Mouse (Mus musculus) myocyte (in vitro differentiated cells): ENCODE measurements around the gene Degs1.

Experiments used
- CEBPB ChIP-seq: IDR thresholded peaks from 2 replicates; pipeline ENCODE4 v1.6.1; 2011; ENCODE audit warnings: mild to moderate bottlenecking, moderate library complexity; ENCODE audit not compliant: poor library complexity, insufficient read depth, severe bottlenecking
- POLR2A ChIP-seq: IDR thresholded peaks from one replicate; pipeline ENCODE4 v1.6.1; 2011; ENCODE audit warnings: low read depth, mild to moderate bottlenecking, control low read depth, moderate library complexity; ENCODE audit not compliant: insufficient read length
- USF1 ChIP-seq: IDR thresholded peaks from one replicate; pipeline ENCODE4 v1.6.1; 2011; ENCODE audit warnings: low read depth, mild to moderate bottlenecking, control low read depth, moderate library complexity

DNA sequence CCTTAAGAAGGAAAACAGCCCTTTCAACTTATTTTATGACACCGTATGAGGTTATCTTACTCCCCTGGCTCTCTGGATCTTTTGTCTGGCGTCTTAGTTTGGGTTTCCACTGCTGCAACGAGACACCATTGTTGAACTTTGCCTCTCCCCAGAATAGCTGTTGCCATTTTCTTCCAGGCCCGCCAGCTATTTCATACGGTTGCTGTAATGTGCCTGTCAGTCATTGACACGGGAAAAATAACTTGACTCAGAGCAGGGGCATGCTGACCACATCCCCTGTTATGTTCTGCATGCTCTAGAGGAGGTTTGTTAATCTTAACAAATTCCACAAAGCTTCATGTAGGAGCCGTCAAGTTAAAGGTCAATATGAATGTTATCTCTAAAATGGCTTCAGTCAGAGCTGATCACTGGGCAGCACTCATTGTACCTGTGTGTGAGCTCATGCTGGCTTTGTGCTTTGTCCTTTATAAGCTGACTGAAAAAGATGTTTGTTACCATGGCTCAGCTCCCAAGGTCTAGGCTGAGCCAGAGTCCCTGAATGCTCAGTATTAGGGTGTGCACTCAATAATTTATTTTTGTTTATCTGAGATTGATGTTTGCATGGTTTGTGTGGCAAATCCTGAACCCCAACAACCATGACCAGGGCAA lies 44.4 kb downstream of the Degs1 start:
- TF ChIP-seq POLR2A = no peak
- no peak for TF ChIP-seq USF1
- no peak for TF ChIP-seq CEBPB
